Mouse (Mus musculus) forebrain, embryonic 16.5 days (tissue): ENCODE results near the gene Aebp2. TPM values are rescaled to one million over a fixed set of nuclear protein-coding genes. Genes with fewer than 3 reads are reported as not detected.
"Not testable (repeated sequence)": the region's sequence is repeated elsewhere in the genome, so short reads cannot be mapped to it uniquely, and the experiment has no call there.

Experiments used
- ATAC-seq: fragments of 200-750 bp; cut with Nextera tagmentation; 2 replicates; pipeline ENCODE4 v1.8.0; 2017; ENCODE audit warnings: mild to moderate bottlenecking, moderate library complexity
- H3K27ac ChIP-seq: fragments of 300-500 bp; sonication (generic); 2 replicates; pipeline ENCODE4 v1.5.1; 2014; ENCODE audit warnings: low read length, control low read depth
- H3K27me3 ChIP-seq: fragments of 300-500 bp; sonication (generic); replicated peaks from 2 replicates; pipeline ENCODE4 v1.6.1; 2014; ENCODE audit warnings: low read length; ENCODE audit not compliant: control insufficient read depth, insufficient read depth
- H3K36me3 ChIP-seq: fragments of 300-500 bp; sonication (generic); 2 replicates; pipeline ENCODE4 v1.6.1; 2014; ENCODE audit not compliant: control insufficient read depth, insufficient read depth
- H3K4me1 ChIP-seq: fragments of 300-500 bp; sonication (generic); replicated peaks from 2 replicates; pipeline ENCODE4 v1.6.1; 2014; ENCODE audit warnings: low read length; ENCODE audit not compliant: control insufficient read depth, insufficient read depth
- H3K4me2 ChIP-seq: fragments of 300-500 bp; sonication (generic); 2 replicates; pipeline ENCODE4 v1.6.1; 2014; ENCODE audit warnings: mild to moderate bottlenecking, low read length, control low read depth
- H3K4me3 ChIP-seq: fragments of 300-500 bp; sonication (generic); replicated peaks from 2 replicates; pipeline ENCODE4 v1.5.1; 2014; ENCODE audit warnings: mild to moderate bottlenecking, low read length, control low read depth
- H3K9ac ChIP-seq: fragments of 300-500 bp; sonication (generic); replicated peaks from 2 replicates; pipeline ENCODE4 v1.6.1; 2014; ENCODE audit warnings: low read depth, low read length, control low read depth
- H3K9me3 ChIP-seq: fragments of 300-500 bp; sonication (generic); 2 replicates; pipeline ENCODE4 v1.6.1; 2016; ENCODE audit warnings: low read length; ENCODE audit not compliant: control insufficient read depth
- WGBS: fragments of 180-500 bp; shearing (Covaris S2); extraction: QIAGEN DNeasy Blood & Tissue Kit; methylation state at CpG from one replicate; pipeline ENCODE4 v1.1.7; 2014; 5-methylcytosine and 5-hydroxymethylcytosine counted together
- polyA plus RNA-seq: library from polyadenylated mRNA; unstranded; fragments of >200 nt; fragmentation: Nextera tagmentation; extraction: Ambion mirVana; gene quantifications from 2 replicates; pipeline ENCODE4 v1.2.1, GENCODE M21; 2015

The Aebp2 gene
- polyA plus RNA-seq, 1 experiment from 2014 or later, result 6.5 TPM

GRCm38 (mm10) chr6:140592713-140593112 lies 29.8 kb upstream of the Aebp2 start:
- no peak for ATAC-seq
- H3K9ac ChIP-seq, result no peak overlapping the region
- 87% methylated on average over 8 of the region's 8 CpGs for WGBS
- H3K4me2 ChIP-seq, result no peak overlapping the region
- H3K9me3 ChIP-seq, result no peaks in the 10 kb centered on the region
- no peaks in the 10 kb centered on the region for H3K4me1 ChIP-seq
- no peaks in the 10 kb centered on the region for H3K27me3 ChIP-seq
- H3K4me3 ChIP-seq, result no peak overlapping the region
- peaks cover 23% of the 10 kb centered on the region for H3K36me3 ChIP-seq
- H3K27ac ChIP-seq, result no peak overlapping the region

- peak; percentile 39 for ATAC-seq
- H3K9me3 ChIP-seq, result no peaks in the 10 kb centered on the region
- H3K27me3 ChIP-seq, result no peaks in the 10 kb centered on the region
- H3K9ac ChIP-seq, result no peak overlapping the region
- peaks cover 20% of the 10 kb centered on the region for H3K36me3 ChIP-seq
- no peak overlapping the region for H3K27ac ChIP-seq
- H3K4me1 ChIP-seq, result no peaks in the 10 kb centered on the region
- no peak overlapping the region for H3K4me2 ChIP-seq
- no peak overlapping the region for H3K4me3 ChIP-seq
- 80% methylated on average over 17 of the region's 17 CpGs for WGBS
Measured at GRCm38 (mm10) chr6:140593420-140594170, 28.9 kb upstream of the Aebp2 start.

GRCm38 (mm10) chr6:140595551-140595950 lies 26.9 kb upstream of the Aebp2 start:
- H3K9me3 ChIP-seq, H3K4me1 ChIP-seq, H3K27me3 ChIP-seq, H3K4me2 ChIP-seq, ATAC-seq, H3K9ac ChIP-seq, H3K4me3 ChIP-seq, H3K27ac ChIP-seq: not testable (repeated sequence)
- peaks cover 15% of the 10 kb centered on the region for H3K36me3 ChIP-seq
- 94% methylated on average over 6 of the region's 6 CpGs for WGBS

- no peaks in the 10 kb centered on the region for H3K9me3 ChIP-seq
- WGBS, result 67% methylated on average over 15 of the region's 15 CpGs
- H3K27me3 ChIP-seq, result no peaks in the 10 kb centered on the region
- H3K4me3 ChIP-seq, result no peak overlapping the region
- peaks cover 8% of the 10 kb centered on the region; the same call in 1 of the 2 replicates for H3K36me3 ChIP-seq
- no peak; the same call in 1 of the 2 replicates for ATAC-seq
- no peak overlapping the region for H3K4me2 ChIP-seq
- no peak overlapping the region for H3K27ac ChIP-seq
- H3K9ac ChIP-seq, result no peak overlapping the region
- no peaks in the 10 kb centered on the region for H3K4me1 ChIP-seq
Measured at GRCm38 (mm10) chr6:140597381-140598329, 24.8 kb upstream of the Aebp2 start.

- WGBS, result 94% methylated on average over 9 of the region's 9 CpGs
- H3K4me3 ChIP-seq, result no peak overlapping the region
- no peaks in the 10 kb centered on the region for H3K9me3 ChIP-seq
- no peak overlapping the region for H3K27ac ChIP-seq
- H3K4me2 ChIP-seq, result no peak overlapping the region
- peaks cover 3% of the 10 kb centered on the region; the same call in 1 of the 2 replicates for H3K4me1 ChIP-seq
- H3K9ac ChIP-seq, result no peak overlapping the region
- H3K27me3 ChIP-seq, result no peaks in the 10 kb centered on the region
- H3K36me3 ChIP-seq, result peaks cover 7% of the 10 kb centered on the region; the same call in 1 of the 2 replicates
- no peak for ATAC-seq
Measured at GRCm38 (mm10) chr6:140598516-140598915, 23.9 kb upstream of the Aebp2 start.

- WGBS, result 91% methylated on average over 5 of the region's 5 CpGs
- Histone ChIP-seq H3K4me1 (peaks cover 6% of the 10 kb centered on the region; the same call in 1 of the 2 replicates), H3K9me3 (no peaks in the 10 kb centered on the region), H3K9ac (no peak overlapping the region), H3K4me3 (no peak overlapping the region), H3K27ac (no peak overlapping the region), H3K4me2 (no peak overlapping the region), H3K36me3 (peaks cover 4% of the 10 kb centered on the region; the same call in 1 of the 2 replicates), H3K27me3 (no peaks in the 10 kb centered on the region)
- ATAC-seq, result no peak
Measured at GRCm38 (mm10) chr6:140599337-140599736, 23.1 kb upstream of the Aebp2 start.

- H3K27me3 ChIP-seq, H3K4me1 ChIP-seq, H3K9me3 ChIP-seq, H3K4me3 ChIP-seq, H3K36me3 ChIP-seq, H3K4me2 ChIP-seq, H3K9ac ChIP-seq, H3K27ac ChIP-seq, ATAC-seq: not testable (repeated sequence)
- 95% methylated on average over 8 of the region's 8 CpGs for WGBS
Measured at GRCm38 (mm10) chr6:140600671-140601070, 21.8 kb upstream of the Aebp2 start.

GRCm38 (mm10) chr6:140601175-140601574 lies 21.3 kb upstream of the Aebp2 start:
- Histone ChIP-seq H3K4me2 (no peak overlapping the region), H3K27ac (no peak overlapping the region), H3K4me3 (no peak overlapping the region), H3K4me1 (peaks cover 6% of the 10 kb centered on the region; the same call in 1 of the 2 replicates), H3K9ac (no peak overlapping the region), H3K36me3 (peaks cover 4% of the 10 kb centered on the region; the same call in 1 of the 2 replicates), H3K9me3 (no peaks in the 10 kb centered on the region), H3K27me3 (no peaks in the 10 kb centered on the region)
- 96% methylated on average over 4 of the region's 4 CpGs for WGBS
- no peak for ATAC-seq
